Mouse (Mus musculus) hindbrain, embryonic 14.5 days (tissue): Measurements from ENCODE around the gene Eefsec. TPM values are rescaled to one million over a fixed set of nuclear protein-coding genes. Genes with fewer than 3 reads are reported as not detected.

Experiments used
- ATAC-seq: fragments of 200-750 bp; cut with Nextera tagmentation; 2 replicates; pipeline ENCODE4 v1.8.0; 2017; ENCODE audit warnings: moderate number of reproducible peaks, mild to moderate bottlenecking, moderate TSS enrichment, moderate library complexity; ENCODE audit not compliant: low FRiP score
- DNase-seq: peaks from one replicate; pipeline ENCODE4 v3.0.0-alpha.2; 2015; ENCODE audit warnings: low spot score
- H3K27ac ChIP-seq: fragments of 300-500 bp; sonication (generic); 2 replicates; pipeline ENCODE4 v1.5.1; 2014; ENCODE audit warnings: mild to moderate bottlenecking, moderate library complexity
- H3K27me3 ChIP-seq: fragments of 300-500 bp; sonication (generic); 2 replicates; pipeline ENCODE4 v1.6.1; 2014; ENCODE audit warnings: mild to moderate bottlenecking, low read length, mixed read lengths; ENCODE audit not compliant: control insufficient read depth, insufficient read depth
- H3K36me3 ChIP-seq: fragments of 300-500 bp; sonication (generic); replicated peaks from 2 replicates; pipeline ENCODE4 v1.6.1; 2014; ENCODE audit not compliant: control insufficient read depth, insufficient read depth
- H3K4me1 ChIP-seq: fragments of 300-500 bp; sonication (generic); replicated peaks from 2 replicates; pipeline ENCODE4 v1.6.1; 2014; ENCODE audit warnings: antibody characterized with exemption, low read length, mixed read lengths; ENCODE audit not compliant: control insufficient read depth, insufficient read depth
- H3K4me2 ChIP-seq: fragments of 300-500 bp; sonication (generic); replicated peaks from 2 replicates; pipeline ENCODE4 v1.6.1; 2014; ENCODE audit warnings: mild to moderate bottlenecking, moderate library complexity
- H3K4me3 ChIP-seq: fragments of 300-500 bp; sonication (generic); replicated peaks from 2 replicates; pipeline ENCODE4 v1.5.1; 2014; ENCODE audit warnings: mild to moderate bottlenecking, low read length
- H3K9ac ChIP-seq: fragments of 300-500 bp; sonication (generic); 2 replicates; pipeline ENCODE4 v1.6.1; 2014
- H3K9me3 ChIP-seq: fragments of 300-500 bp; sonication (generic); 2 replicates; pipeline ENCODE4 v1.6.1; 2016; ENCODE audit warnings: low read length; ENCODE audit not compliant: control insufficient read depth
- WGBS: fragments of 180-500 bp; shearing (Covaris S2); extraction: QIAGEN DNeasy Blood & Tissue Kit; methylation state at CpG from one replicate; pipeline ENCODE4 v1.1.7; 2014; 5-methylcytosine and 5-hydroxymethylcytosine counted together
- polyA plus RNA-seq: library from polyadenylated mRNA; unstranded; fragments of >200 nt; fragmentation: Nextera tagmentation; extraction: Ambion mirVana; gene quantifications from 2 replicates; pipeline ENCODE4 v1.2.1, GENCODE M21; 2014

Eefsec gene
- polyA plus RNA-seq, 1 experiment from 2014 or later: 28.9 TPM

DNA sequence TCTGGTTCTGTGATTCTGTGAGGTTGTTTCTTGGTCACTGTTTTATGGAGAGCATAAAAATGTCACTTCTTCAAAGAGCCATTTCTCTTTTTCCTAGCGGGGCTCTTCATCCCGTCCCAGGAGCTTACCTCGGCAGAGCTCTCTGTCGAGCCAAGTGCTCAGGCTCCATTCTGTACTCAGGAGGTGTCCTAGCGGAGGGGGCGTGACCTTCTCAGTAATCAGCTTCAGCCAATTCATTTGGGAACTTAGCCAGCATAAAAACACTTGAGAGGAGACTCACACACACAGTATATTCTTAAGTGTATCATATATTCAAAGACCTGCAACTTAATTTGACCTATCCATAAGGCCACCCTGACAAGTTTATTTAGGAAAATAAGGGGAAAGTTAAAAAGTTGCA is 34.1 kb upstream of the Eefsec start:
- no peak for ATAC-seq

DNA sequence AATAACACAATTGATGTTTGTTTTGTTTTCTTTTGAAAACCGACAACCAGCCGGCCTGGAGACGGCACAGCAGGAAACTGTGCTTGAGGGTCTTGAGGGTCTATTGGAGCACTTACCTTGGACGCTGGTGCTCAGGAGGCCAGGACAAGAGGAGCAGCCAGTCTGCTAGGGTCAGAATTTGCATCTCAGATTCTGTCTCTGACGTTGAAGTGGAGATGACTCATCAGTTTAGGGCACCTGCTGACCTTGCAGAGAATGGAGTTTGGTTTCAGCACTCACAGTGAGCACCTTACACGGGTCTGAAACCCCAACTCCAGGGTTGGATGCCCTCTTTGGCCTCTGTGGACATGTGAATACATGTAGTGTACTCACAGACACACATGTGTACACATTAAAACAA is 23.5 kb upstream of the Eefsec start:
- Histone ChIP-seq H3K4me2 (no peak overlapping the region), H3K36me3 (peaks cover 73% of the 10 kb centered on the region), H3K27ac (no peak overlapping the region), H3K9ac (no peak overlapping the region), H3K4me1 (peaks cover 9% of the 10 kb centered on the region), H3K4me3 (no peak overlapping the region), H3K27me3 (no peaks in the 10 kb centered on the region), H3K9me3 (no peaks in the 10 kb centered on the region)
- 62% methylated on average over 6 of the region's 6 CpGs for WGBS
- DNase-seq: no peak
- no peak for ATAC-seq

More for the DNA sequence above, 34.1 kb upstream of the Eefsec start:
- Histone ChIP-seq H3K27me3 (no peaks in the 10 kb centered on the region), H3K36me3 (peaks cover 90% of the 10 kb centered on the region), H3K4me2 (no peak overlapping the region), H3K27ac (no peak overlapping the region), H3K9ac (no peak overlapping the region), H3K4me3 (no peak overlapping the region), H3K9me3 (no peaks in the 10 kb centered on the region), H3K4me1 (no peaks in the 10 kb centered on the region)
- WGBS: 64% methylated on average over 6 of the region's 6 CpGs
- no peak for DNase-seq

DNA sequence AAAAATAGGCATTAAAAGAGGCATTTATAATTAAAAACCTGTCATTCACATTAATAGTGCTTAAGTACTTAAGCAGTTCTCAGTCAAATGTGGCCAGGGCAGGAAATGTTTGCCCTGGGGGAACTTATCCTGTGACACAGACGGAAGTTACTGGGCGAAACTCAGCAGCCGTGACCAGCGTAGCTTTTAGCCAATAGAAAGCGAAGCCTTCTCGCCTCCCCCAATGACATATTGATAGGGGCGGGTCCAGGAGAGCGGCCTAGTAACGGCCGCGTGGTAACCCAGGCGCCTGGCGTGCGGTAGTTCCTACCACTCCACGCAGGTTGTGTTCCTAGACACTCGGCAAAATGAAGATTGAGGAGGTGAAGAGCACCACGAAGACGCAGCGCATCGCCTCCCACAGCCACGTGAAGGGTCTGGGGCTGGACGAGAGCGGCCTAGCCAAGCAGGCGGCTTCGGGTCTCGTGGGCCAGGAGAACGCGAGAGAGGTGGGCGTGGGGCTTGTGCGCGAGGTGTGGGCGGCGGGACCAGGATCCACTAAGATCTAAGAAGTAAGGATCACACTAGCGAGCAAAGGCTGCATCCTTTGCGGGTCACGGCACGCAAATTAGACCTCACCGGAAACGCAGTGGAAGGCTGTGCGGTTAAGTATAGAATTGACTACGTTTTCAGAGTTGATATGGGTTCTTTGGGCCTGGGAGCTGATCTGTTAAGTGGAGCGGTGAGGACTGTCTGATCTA is 19.0 kb upstream of the Eefsec start, which contains the start of gene Ruvbl1:
Gene Ruvbl1 (plus strand): TSS at position 229 of the 740 bp plus-strand sequence.
- Histone ChIP-seq H3K4me3 (peak within 1 kb of the TSS; percentile 47), H3K27ac (no peak within 1 kb of the TSS), H3K27me3 (no peaks in the 10 kb centered on the region), H3K4me2 (peak within 1 kb of the TSS; percentile 60), H3K9me3 (no peaks in the 10 kb centered on the region), H3K9ac (peak within 1 kb of the TSS; percentile 76), H3K36me3 (peaks cover 28% of the 10 kb centered on the region), H3K4me1 (peaks cover 9% of the 10 kb centered on the region)
- ATAC-seq (peak; percentile 100), DNase-seq (peak; percentile 95)
- WGBS: under 1% methylated on average over 42 of the region's 42 CpGs

DNA sequence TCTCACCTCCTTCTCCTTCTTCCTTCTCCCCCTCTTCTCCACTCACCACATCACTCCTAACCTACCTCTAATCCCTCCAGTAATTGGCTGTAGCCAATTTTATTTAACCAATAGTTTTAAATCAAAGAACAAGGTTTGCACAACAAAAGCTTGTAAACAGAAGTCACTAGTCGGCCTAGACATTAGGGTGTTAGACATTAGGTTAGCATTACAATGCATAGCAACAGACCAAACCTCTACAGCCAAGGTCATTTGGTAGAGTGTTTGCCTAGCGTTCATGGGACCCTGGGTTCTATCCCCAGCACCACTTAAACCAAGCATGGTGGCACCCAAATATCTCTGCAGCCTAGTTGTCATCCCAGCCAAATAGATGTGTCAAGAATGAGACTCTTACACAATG is 8.2 kb upstream of the Eefsec start:
- H3K27me3 ChIP-seq: no peaks in the 10 kb centered on the region
- H3K4me1 ChIP-seq: no peaks in the 10 kb centered on the region
- H3K9ac ChIP-seq: no peak overlapping the region
- H3K4me3 ChIP-seq: no peak overlapping the region
- no peaks in the 10 kb centered on the region for H3K9me3 ChIP-seq
- no peaks in the 10 kb centered on the region for H3K36me3 ChIP-seq
- H3K27ac ChIP-seq: no peak overlapping the region
- no peak overlapping the region for H3K4me2 ChIP-seq
- DNase-seq (no peak), ATAC-seq (no peak)
- WGBS: 77% methylated on average over 2 of the region's 2 CpGs

DNA sequence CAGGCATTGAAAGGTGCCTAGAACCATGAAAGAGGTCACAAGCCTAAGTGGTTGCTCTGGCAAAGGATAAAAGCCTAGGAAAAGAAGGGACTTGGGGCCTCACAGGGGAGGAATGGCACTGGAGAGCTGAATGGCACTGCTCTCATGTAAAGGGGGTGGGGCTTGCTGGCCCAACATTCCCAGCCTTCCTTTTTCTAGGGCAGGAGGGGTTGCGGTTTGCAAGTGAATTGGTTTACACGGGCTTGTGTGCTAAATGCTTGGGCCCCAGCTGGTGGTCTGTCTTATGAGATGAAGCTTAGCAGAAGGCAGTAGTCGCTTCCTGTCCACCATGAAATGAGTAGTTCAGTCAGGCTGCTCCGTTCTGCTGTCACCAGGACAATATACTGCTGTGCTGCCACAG is 1.1 kb upstream of the Eefsec start:
- no peaks in the 10 kb centered on the region for H3K27me3 ChIP-seq
- ATAC-seq: no peak
- no peaks in the 10 kb centered on the region for H3K36me3 ChIP-seq
- no peak overlapping the region for H3K27ac ChIP-seq
- H3K9ac ChIP-seq: no peak overlapping the region
- H3K4me3 ChIP-seq: no peak overlapping the region
- no peak for DNase-seq
- peaks cover 5% of the 10 kb centered on the region; the same call in 1 of the 2 replicates for H3K4me1 ChIP-seq
- WGBS: 10% methylated on average over 4 of the region's 4 CpGs
- H3K4me2 ChIP-seq: no peak overlapping the region
- no peaks in the 10 kb centered on the region for H3K9me3 ChIP-seq

DNA sequence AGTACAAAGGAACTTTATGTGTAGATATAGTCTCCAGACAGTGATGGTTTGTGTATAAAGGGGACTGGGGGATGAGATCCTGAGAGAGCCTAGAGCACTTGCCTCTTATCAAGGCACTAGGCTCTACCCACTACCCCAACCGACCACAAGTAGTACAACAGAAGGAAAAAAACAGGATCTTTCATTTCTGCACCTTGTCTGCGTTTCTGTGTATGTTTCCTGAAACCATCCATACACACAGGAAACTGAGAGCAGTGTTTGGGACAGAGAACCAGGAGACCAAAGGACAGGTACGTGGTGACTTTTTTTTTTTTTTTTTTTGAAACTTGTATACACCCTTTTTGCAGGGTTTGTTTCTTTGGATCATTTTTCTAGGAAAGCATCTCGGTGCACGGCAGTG is 678 bp downstream of the Eefsec start:
- DNase-seq (no peak), ATAC-seq (no peak)
- Histone ChIP-seq H3K36me3 (no peaks in the 10 kb centered on the region), H3K9ac (peak overlapping the region; percentile 94), H3K27ac (no peak overlapping the region), H3K4me3 (peak overlapping the region; percentile 90), H3K9me3 (no peaks in the 10 kb centered on the region), H3K27me3 (no peaks in the 10 kb centered on the region), H3K4me1 (peaks cover 5% of the 10 kb centered on the region; the same call in 1 of the 2 replicates), H3K4me2 (peak overlapping the region; percentile 88)
- WGBS: 16% methylated on average over 5 of the region's 5 CpGs

DNA sequence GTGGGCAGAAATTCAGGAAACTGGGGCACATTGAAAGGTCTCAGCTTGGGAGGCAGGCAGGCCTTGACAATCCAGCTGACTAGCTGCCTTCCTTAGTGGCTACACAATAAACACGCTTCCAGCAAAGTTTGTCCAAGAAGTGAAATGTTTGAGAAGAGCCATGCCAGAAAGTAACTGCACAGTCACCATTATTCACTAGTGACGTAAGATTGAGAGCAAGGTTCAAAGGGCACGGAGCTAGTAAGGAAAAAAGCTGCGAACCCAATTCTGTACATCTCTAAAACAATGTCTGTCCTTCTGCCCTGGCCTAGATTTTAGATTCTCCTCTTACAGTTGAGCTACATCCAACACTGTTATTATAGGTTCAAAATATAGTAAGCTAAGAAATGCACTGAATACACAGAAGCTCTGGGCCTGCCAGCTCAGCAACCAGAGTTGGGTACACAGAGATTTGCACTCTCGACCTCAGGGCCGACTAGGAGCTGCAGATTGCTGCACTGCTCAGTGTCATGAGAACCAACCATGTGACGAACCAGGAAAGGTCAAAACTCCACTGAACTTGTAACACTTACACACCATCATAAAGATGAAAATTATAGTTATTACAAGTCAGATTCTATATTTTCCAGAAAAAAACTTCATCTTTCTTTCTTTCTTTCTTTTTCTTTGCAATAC is 2.1 kb downstream of the Eefsec start:
- ATAC-seq (no peak), DNase-seq (no peak)
- Histone ChIP-seq H3K27ac (no peak overlapping the region), H3K9me3 (no peaks in the 10 kb centered on the region), H3K4me3 (no peak overlapping the region), H3K9ac (no peak overlapping the region), H3K4me2 (no peak overlapping the region), H3K4me1 (peaks cover 5% of the 10 kb centered on the region; the same call in 1 of the 2 replicates), H3K36me3 (no peaks in the 10 kb centered on the region), H3K27me3 (no peaks in the 10 kb centered on the region)
- WGBS: 80% methylated on average over 7 of the region's 7 CpGs

DNA sequence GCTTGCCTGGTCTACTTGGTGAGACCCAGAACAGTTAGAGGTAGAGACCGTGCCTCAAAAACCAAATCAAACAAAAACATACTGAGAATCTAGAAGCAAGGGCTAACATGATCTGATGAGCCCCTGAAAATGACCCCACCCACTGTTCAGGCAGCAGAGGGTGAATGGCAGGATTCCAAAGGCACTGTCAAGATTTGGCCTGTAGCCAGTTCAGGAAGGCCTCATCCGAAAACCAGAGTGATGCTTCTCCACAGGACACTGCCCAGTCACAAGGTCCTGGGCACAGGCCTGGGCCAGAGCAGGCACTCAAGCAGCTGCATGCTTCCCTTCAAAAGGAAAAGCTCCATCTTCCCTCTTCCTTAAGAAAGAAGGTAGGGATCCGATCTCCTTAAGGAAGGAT is 2.9 kb downstream of the Eefsec start:
- no peaks in the 10 kb centered on the region for H3K36me3 ChIP-seq
- H3K27me3 ChIP-seq: no peaks in the 10 kb centered on the region
- H3K4me2 ChIP-seq: no peak overlapping the region
- H3K27ac ChIP-seq: no peak overlapping the region
- DNase-seq (no peak), ATAC-seq (no peak)
- 72% methylated on average over 3 of the region's 3 CpGs for WGBS
- peaks cover 5% of the 10 kb centered on the region; the same call in 1 of the 2 replicates for H3K4me1 ChIP-seq
- no peak overlapping the region for H3K4me3 ChIP-seq
- no peaks in the 10 kb centered on the region for H3K9me3 ChIP-seq
- no peak overlapping the region for H3K9ac ChIP-seq

DNA sequence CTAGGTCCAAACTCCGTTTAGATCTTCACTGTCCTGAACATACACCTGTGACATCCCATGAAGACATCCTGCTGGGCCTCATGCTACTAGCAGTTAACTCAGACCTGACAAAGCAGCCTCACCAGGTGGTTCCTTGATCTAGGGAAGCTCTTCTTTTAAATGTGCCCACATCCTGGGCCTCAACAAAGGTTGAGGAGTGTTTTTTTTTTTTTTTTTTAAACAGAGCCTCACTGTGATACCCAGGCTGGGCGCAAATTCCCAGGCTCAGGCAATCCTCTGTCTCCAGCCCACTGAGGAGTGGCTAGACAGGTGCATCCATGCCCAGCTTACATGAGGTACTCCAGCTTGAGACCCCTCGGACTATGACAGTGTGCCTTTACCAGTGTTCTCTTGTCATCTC is 3.8 kb downstream of the Eefsec start:
- Histone ChIP-seq H3K27ac (no peak overlapping the region), H3K27me3 (no peaks in the 10 kb centered on the region), H3K4me3 (no peak overlapping the region), H3K4me1 (peaks cover 5% of the 10 kb centered on the region; the same call in 1 of the 2 replicates), H3K9me3 (no peaks in the 10 kb centered on the region), H3K9ac (no peak overlapping the region), H3K4me2 (no peak overlapping the region), H3K36me3 (no peaks in the 10 kb centered on the region)
- WGBS: 71% methylated on average over 3 of the region's 3 CpGs
- ATAC-seq (no peak), DNase-seq (no peak)
